Mouse (Mus musculus): ENCODE results near the gene Atp6v1f.
A peak's percentile ranks its signal among the peaks of the same experiment; 100 is the strongest.

Atp6v1f gene

DNA sequence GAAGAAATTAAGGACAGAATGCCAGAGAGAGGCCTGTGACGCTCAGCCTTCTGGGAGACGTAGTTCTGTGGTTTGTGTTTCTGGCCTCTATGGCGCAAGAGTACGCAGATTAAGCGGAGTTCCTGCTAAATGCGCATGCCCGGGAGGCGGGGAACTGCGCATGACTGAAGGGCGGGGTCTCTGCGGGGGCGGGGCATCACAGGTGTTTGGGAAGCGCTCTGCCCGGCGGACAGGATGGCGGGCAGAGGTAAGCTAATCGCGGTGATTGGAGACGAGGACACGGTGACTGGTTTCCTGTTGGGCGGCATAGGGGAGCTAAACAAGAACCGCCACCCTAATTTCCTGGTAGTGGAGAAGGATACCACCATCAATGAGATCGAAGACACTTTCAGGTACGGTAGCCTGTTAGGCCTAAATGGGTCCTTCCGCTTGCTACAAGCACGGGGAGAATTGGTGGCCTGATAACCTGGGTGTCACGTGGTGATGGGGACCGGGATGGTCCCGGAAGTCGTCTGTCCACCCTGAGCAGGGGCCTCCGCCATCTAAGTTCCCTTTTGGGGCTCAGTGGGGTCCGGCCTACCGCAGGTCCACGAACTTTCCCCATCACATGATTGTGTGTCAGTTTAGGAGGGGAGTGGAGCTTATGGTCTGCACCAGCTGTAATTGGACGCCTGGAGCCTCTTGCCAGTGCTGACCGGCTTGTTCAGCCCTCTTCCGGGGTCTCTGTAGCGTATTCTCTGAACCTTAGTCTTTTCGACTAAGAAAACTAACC, at the start of gene Atp6v1f:
Atp6v1f (plus strand) TSS at position 136 of the 772 bp plus-strand sequence.
- peak; percentile 97 for DNase-seq (ENCODE audit: low spot score)

DNA sequence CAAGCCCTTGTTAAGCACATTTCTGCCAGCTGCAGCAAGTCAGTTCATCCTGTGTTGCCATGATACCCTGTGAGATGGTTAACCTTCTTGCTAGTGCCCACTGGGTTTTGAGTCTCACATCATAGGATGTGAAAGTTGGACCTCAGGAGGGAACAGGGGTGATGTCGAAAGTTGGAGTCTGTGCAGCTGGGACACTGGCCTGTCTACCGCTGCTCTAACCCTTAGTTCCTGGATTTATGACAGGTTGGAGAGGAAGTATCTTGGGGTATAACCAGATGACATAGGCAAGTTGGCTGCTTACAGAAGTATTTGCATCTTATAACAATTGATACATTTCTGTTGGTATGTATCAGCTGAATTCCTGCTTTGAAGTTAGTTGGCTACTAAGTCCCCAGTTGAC, 46.9 kb upstream of the Atp6v1f start:
- DNase-seq (ENCODE audit: low spot score): no peak

- no peak for DNase-seq (ENCODE audit: low spot score)
Observed at GRCm38 (mm10) chr6:29425118-29425517, 42.4 kb upstream of the Atp6v1f start.

DNA sequence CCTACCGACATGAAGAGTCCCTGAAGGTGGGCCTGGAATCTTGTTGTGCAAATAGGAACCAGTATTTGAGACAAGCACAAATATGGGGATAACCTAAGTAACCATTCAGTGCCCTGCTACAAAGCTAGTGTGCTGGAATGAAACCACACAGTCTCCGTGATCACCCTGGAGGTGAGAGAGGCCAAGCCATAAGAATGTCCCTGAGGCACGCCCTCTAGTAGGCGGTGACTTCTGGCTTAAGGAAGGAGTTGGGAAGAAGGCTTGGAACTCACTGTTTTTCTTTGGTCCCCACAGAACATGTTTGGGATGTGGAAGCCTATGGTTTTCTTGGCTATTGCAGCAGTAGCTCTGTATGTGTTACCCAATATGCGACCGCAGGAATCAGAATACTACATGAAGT, 41.2 kb upstream of the Atp6v1f start:
- DNase-seq (ENCODE audit: low spot score): no peak

- DNase-seq (ENCODE audit: low spot score): no peak
Observed at GRCm38 (mm10) chr6:29428171-29428570, 39.3 kb upstream of the Atp6v1f start.

GRCm38 (mm10) chr6:29430681-29431420, 36.7 kb upstream of the Atp6v1f start:
- DNase-seq (ENCODE audit: low spot score): no peak

- no peak for DNase-seq (ENCODE audit: low spot score)
Observed at GRCm38 (mm10) chr6:29431473-29431872, 36.0 kb upstream of the Atp6v1f start.

DNA sequence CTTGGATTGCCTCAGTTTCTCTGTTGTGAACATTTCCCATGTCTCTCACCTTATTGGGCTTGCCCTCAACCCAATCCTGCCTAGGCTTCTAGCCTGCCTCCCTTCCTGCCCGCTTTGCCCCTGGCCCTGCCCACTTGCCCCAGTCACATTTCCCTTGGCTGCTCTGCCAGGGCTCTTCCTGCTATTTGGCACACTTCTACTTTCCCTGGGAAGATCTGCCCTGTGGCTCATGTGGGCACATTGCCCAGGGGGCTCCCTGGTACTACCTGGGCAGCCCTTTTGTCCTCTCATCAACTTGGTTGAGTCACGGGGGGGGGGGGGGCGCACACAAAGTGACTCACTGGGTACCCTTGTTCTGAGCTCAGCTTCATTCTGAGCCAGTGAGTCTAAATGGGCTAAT, 35.4 kb upstream of the Atp6v1f start:
- DNase-seq (ENCODE audit: low spot score): no peak

- no peak for DNase-seq (ENCODE audit: low spot score)
Observed at GRCm38 (mm10) chr6:29432676-29433037, 34.9 kb upstream of the Atp6v1f start.

GRCm38 (mm10) chr6:29433038-29433803, 34.3 kb upstream of the Atp6v1f start, which contains the start of gene Flnc:
Flnc (plus strand) TSS chr6:29433256.
- DNase-seq (ENCODE audit: low spot score): peak; percentile 42

GRCm38 (mm10) chr6:29433804-29434795, 33.4 kb upstream of the Atp6v1f start:
- DNase-seq (ENCODE audit: low spot score): peak; percentile 57

- peak; percentile 60 for DNase-seq (ENCODE audit: low spot score)
Observed at GRCm38 (mm10) chr6:29434911-29435691, 32.4 kb upstream of the Atp6v1f start.

DNA sequence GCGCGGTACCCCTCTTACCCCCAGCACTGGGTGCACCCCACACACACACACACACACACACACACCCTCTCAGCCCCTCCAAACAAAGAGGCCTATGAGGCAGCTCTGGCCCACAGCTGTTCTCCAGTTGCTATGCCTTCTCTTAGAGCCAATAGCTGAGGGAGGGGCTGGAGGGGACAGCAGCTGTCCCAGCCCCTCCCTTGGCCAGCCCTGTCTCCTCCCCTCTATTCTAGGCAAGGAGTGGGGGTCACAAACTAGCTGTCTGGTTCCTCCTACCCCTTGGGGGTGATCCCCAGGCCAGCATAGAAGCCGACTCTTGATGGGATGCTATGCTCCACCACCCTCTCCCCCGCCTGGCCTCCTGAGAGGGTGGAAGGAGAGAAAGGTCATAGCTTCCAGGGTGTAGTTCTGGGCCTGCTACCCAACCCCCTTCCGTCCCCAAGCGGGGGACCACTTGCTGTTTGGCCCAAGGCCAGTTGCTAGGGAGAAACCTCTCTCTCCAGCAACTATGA, 31.5 kb upstream of the Atp6v1f start:
- no peak for DNase-seq (ENCODE audit: low spot score)

DNA sequence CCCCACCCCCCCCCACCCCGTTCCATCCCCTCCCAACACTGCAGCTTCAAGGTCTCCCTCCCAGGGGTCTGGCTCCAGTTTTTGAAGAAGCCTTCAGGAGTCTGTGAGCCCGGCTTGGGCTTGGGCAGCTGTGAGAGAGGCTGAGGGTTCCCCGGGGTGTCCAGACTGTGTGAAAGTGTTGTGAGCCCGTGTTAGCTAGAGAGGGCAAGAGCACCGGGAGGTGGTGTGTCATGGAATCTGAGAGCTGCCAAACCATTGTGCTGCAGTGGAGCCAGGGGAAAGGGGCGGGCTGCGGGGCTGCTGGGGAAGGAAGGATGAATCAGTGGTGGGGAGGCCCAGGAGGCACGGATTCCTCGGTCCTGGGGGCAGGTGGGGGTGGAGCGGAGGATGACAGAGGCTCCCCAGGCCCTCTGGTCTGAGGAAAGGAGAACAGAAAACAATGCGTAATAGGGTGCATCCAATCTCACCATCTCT, 31.0 kb upstream of the Atp6v1f start:
- DNase-seq (ENCODE audit: low spot score): no peak

GRCm38 (mm10) chr6:29439251-29439650, 28.3 kb upstream of the Atp6v1f start:
- no peak for DNase-seq (ENCODE audit: low spot score)

DNA sequence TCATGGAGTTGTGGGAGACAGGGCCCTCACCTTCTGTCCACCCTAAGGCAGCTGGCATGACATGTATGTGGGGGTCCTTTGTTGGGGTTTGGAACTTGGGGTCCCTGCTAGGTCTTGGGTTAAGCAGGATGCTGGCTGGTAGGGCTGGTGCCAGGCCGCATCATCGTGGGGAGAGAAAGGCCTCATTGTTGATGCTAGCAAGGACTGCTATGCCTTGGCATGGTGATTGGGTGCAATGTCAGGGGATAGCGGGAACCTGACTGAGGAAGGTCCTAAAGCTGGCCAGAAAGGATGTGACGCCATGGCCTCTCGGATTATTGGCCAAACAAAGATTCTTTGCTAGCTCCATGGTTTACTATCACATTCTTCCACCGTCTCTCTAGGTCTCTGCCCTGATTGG, 27.7 kb upstream of the Atp6v1f start:
- DNase-seq (ENCODE audit: low spot score): no peak

GRCm38 (mm10) chr6:29444773-29445172, 22.7 kb upstream of the Atp6v1f start:
- DNase-seq (ENCODE audit: low spot score): no peak

GRCm38 (mm10) chr6:29445354-29445753, 22.2 kb upstream of the Atp6v1f start:
- no peak for DNase-seq (ENCODE audit: low spot score)

DNA sequence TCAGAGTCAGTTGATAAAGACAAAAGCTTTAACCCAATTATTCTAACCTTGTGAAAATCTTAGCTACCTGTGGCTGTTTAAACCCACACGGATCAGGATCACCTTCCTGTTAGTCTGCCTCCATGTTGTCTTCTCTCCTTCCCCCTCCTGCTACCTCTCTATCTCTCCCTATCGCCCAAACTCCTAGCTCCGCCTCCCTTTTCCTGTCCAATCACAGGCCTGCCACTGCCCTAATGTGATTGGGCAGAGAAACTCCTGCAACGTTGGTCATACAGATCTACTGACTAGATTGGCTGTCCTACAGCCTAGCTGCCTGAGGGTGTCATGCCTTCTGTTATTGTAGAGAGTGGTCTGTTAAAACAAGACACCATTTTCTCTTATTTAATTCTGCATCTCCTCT, 17.7 kb upstream of the Atp6v1f start:
- DNase-seq (ENCODE audit: low spot score): no peak

DNA sequence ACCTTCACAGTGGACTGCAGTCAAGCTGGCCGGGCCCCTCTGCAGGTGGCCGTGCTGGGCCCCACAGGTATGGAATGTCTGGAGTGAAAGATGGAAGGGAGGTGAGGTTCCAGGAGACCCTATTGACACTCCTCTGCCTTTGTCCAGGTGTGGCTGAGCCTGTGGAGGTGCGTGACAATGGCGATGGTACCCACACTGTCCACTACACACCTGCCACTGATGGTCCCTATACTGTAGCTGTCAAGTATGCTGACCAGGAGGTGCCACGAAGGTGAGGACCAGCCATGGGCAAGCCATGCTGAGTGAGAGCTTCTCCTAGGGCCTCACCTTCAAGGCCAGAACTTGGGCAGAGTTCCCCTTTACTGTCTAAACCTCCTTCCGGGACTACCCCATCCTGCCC, 16.9 kb upstream of the Atp6v1f start:
- DNase-seq (ENCODE audit: low spot score): no peak

Data from yolk sac, embryonic 10.5 days (tissue).